Mouse (Mus musculus): ENCODE data around the gene Edc4.

DNA sequence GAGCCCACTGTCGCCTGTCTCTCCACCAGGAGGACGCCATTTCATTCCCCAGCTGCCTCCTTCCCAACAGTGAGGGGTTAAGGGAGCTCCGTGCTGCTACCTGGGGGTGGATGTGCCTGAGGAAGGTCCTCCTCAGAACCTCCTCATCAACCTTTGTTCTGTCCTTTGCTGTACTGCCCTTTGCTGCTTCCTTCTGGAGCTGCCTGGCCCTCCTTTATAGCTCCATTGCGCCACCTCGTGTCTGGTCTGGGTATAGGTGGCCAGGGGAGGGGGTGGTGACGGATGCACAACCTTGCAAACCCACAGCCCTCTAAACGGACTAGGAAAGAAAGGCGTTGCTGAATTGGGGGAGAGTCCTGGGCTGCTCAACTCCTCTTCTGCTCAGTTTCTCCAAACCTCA is 49.9 kb downstream of the Edc4 start:
- no peak for TF ChIP-seq POLR2A (IDR thresholded peaks at IDR 0.05; ENCODE audit: insufficient read depth, low read length)
- TF ChIP-seq CTCF (IDR thresholded peaks at IDR 0.05; ENCODE audit: low read depth, low read length), result peak; percentile 98
